Mouse (Mus musculus): ENCODE data around the gene Zfp292. TPM values are rescaled to one million over a fixed set of nuclear protein-coding genes. Genes with fewer than 3 reads are reported as not detected.

Zfp292 gene
- total and polyA plus RNA-seq, 2 experiments from 2014 or later: 15.6 to 22.6 TPM

DNA sequence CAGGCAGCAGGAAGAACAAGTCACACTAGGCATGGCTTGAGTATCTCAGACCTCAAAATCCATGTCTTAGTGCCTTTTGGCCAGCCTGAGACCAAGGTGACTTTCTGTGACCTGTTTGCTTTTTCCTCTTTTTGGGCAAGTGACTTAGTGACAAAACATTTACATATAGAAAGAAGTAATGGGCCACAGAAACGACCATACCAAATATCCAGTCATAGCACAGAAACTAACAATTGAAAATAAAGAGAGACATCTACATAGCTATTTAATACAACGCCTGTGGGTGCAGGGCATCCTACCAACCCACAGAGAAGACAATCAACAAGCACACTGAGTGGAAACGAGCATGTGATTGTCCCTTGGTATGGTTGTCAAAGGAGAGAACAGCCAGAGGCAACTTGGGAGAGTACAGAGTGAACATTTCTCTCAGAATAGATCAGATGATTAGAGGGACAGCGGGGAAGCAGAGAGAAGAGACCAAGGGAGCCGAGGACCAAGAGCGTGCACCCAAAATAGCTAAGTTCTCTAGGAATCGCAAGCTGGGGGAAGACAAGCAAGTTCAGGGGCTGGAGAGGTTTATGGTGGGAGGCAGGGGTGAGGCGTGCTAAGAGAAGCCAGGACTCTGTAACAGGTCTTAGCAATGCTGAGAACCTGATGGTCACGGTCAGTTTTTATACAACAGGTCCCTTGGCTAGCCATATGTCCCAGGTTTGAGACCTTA is 3.0 kb upstream of the Zfp292 start:
- no peak for DNase-seq (ENCODE audit: low spot score)
- no peaks in the 10 kb centered on the region for H3K36me3 ChIP-seq (ENCODE audit: insufficient read depth, low read length)
- H3K9ac ChIP-seq (replicated peaks; ENCODE audit: low read length): no peak overlapping the region; the same call in 1 of the 2 replicates
- TF ChIP-seq CTCF (IDR thresholded peaks at IDR 0.05; ENCODE audit: low read depth): no peak
- H3K27ac ChIP-seq: no peak overlapping the region
- no peaks in the 10 kb centered on the region for H3K9me3 ChIP-seq (ENCODE audit: low read length)
- H3K4me2 ChIP-seq (ENCODE audit: low read depth, low read length): peak overlapping the region; percentile 67
- 50% methylated on average over 9 of the region's 9 CpGs for WGBS
- no peak for ATAC-seq
- H3K4me1 ChIP-seq (ENCODE audit: insufficient read depth, low read length): peaks cover 10% of the 10 kb centered on the region; the same call in 1 of the 2 replicates
- H3K27me3 ChIP-seq (ENCODE audit: insufficient read depth, low read length): no peaks in the 10 kb centered on the region
- peak overlapping the region; percentile 52; the same call in 1 of the 2 replicates for H3K4me3 ChIP-seq (ENCODE audit: low read length)

- TF ChIP-seq CTCF (IDR thresholded peaks at IDR 0.05; ENCODE audit: low read depth): no peak
- Histone ChIP-seq H3K9ac (replicated peaks; ENCODE audit: low read length) (peak overlapping the region; percentile 98), H3K36me3 (ENCODE audit: insufficient read depth, low read length) (no peaks in the 10 kb centered on the region), H3K27ac (peak overlapping the region; percentile 99), H3K9me3 (ENCODE audit: low read length) (no peaks in the 10 kb centered on the region), H3K27me3 (ENCODE audit: insufficient read depth, low read length) (no peaks in the 10 kb centered on the region), H3K4me2 (ENCODE audit: low read depth, low read length) (peak overlapping the region; percentile 69), H3K4me3 (ENCODE audit: low read length) (peak overlapping the region; percentile 74), H3K4me1 (ENCODE audit: insufficient read depth, low read length) (peaks cover 11% of the 10 kb centered on the region; the same call in 1 of the 2 replicates)
- 33% methylated on average over 16 of the region's 16 CpGs for WGBS
- DNase-seq (ENCODE audit: low spot score) (no peak), ATAC-seq (no peak)
Measured at GRCm38 (mm10) chr4:34883366-34884029, 738 bp upstream of the Zfp292 start.

DNA sequence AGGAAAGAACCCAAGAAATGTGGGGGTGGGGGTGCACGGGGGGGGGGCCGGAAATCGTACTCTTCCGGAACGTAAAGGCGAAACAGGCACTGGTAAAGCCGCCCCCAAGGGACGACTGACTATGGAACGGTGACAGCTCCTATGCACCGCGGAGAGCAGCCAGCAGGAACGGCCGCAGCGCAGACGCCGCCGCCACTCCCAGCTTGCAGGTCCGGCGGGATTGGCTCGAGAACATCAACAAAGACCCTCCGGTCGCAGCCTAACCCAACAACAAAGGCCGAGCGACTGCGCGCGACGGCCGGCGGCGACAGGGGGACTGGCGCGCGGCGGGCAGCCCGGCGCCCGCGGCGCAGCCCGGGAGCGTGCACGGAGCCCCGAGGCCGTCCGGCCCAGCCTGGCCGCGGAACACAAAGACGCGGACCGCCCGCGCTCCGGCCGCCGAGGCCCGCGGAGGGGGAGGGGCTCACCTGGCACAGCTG is 430 bp downstream of the Zfp292 start:
- Histone ChIP-seq H3K4me3 (ENCODE audit: low read length) (peak overlapping the region; percentile 74), H3K4me2 (ENCODE audit: low read depth, low read length) (peak overlapping the region; percentile 69), H3K9ac (replicated peaks; ENCODE audit: low read length) (peak overlapping the region; percentile 98), H3K27me3 (ENCODE audit: insufficient read depth, low read length) (no peaks in the 10 kb centered on the region), H3K4me1 (ENCODE audit: insufficient read depth, low read length) (peaks cover 11% of the 10 kb centered on the region; the same call in 1 of the 2 replicates), H3K27ac (peak overlapping the region; percentile 99), H3K9me3 (ENCODE audit: low read length) (no peaks in the 10 kb centered on the region), H3K36me3 (ENCODE audit: insufficient read depth, low read length) (no peaks in the 10 kb centered on the region)
- no peak for TF ChIP-seq CTCF (IDR thresholded peaks at IDR 0.05; ENCODE audit: low read depth)
- DNase-seq (ENCODE audit: low spot score) (peak; percentile 79), ATAC-seq (peak; percentile 70)
- 2% methylated on average over 40 of the region's 58 CpGs for WGBS

DNA sequence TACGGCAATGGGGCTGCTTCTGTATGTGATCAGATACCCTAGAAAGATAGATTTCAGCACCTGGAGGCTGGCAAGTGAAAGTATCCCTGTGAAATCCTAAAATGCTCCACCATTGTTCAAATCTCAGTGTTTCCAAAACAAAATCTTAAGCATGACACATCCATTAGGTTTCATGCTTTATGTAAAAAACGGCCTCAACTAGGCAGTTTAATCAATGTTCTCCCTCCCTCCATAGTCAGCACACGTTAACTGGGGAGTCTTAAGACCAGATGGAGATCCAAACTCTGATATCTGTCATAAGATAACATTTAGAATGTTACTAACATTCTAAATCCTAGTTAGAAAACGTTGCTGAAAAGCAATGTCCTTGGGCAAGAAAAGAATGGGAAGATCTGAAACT is 909 bp downstream of the Zfp292 start:
- peak overlapping the region; percentile 98 for H3K9ac ChIP-seq (replicated peaks; ENCODE audit: low read length)
- H3K4me1 ChIP-seq (ENCODE audit: insufficient read depth, low read length): peaks cover 11% of the 10 kb centered on the region; the same call in 1 of the 2 replicates
- 6% methylated on average over 4 of the region's 4 CpGs for WGBS
- TF ChIP-seq CTCF (IDR thresholded peaks at IDR 0.05; ENCODE audit: low read depth): no peak
- no peaks in the 10 kb centered on the region for H3K36me3 ChIP-seq (ENCODE audit: insufficient read depth, low read length)
- H3K4me2 ChIP-seq (ENCODE audit: low read depth, low read length): peak overlapping the region; percentile 69
- peak overlapping the region; percentile 74 for H3K4me3 ChIP-seq (ENCODE audit: low read length)
- H3K9me3 ChIP-seq (ENCODE audit: low read length): no peaks in the 10 kb centered on the region
- H3K27ac ChIP-seq: peak overlapping the region; percentile 99
- DNase-seq (ENCODE audit: low spot score): no peak
- ATAC-seq: no peak
- no peaks in the 10 kb centered on the region for H3K27me3 ChIP-seq (ENCODE audit: insufficient read depth, low read length)

GRCm38 (mm10) chr4:34880921-34881650 is 1.7 kb downstream of the Zfp292 start:
- DNase-seq (ENCODE audit: low spot score): no peak
- ATAC-seq: no peak
- H3K9me3 ChIP-seq (ENCODE audit: low read length): no peaks in the 10 kb centered on the region
- 84% methylated on average over 10 of the region's 10 CpGs for WGBS
- H3K27ac ChIP-seq: no peak overlapping the region
- H3K36me3 ChIP-seq (ENCODE audit: insufficient read depth, low read length): no peaks in the 10 kb centered on the region
- peak overlapping the region; percentile 98; the same call in 1 of the 2 replicates for H3K9ac ChIP-seq (replicated peaks; ENCODE audit: low read length)
- H3K4me2 ChIP-seq (ENCODE audit: low read depth, low read length): peak overlapping the region; percentile 69
- H3K4me3 ChIP-seq (ENCODE audit: low read length): peak overlapping the region; percentile 74
- TF ChIP-seq CTCF (IDR thresholded peaks at IDR 0.05; ENCODE audit: low read depth): no peak
- H3K27me3 ChIP-seq (ENCODE audit: insufficient read depth, low read length): no peaks in the 10 kb centered on the region
- peaks cover 11% of the 10 kb centered on the region; the same call in 1 of the 2 replicates for H3K4me1 ChIP-seq (ENCODE audit: insufficient read depth, low read length)

DNA sequence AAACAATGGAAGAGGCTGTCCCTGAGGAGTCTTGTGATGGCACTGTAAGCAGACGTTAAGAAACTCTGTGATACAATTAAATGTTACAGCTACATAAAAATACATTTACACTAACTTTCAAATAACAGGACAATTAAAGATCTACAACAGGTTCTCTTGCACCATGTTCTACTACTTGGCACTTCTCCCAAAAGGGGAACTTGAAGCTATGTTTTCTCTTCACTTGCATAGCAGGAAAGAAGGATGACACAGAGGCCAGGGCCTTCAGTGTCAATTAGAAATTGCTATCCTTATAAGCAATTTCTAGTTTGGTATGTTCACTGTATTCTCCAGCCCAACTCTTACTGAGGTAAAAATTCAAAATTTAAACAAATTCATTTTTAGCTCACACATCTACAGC is 8.5 kb downstream of the Zfp292 start:
- no peaks in the 10 kb centered on the region for H3K4me1 ChIP-seq (ENCODE audit: insufficient read depth, low read length)
- no peak overlapping the region for H3K9ac ChIP-seq (replicated peaks; ENCODE audit: low read length)
- DNase-seq (ENCODE audit: low spot score) (no peak), ATAC-seq (no peak)
- H3K9me3 ChIP-seq (ENCODE audit: low read length): no peaks in the 10 kb centered on the region
- H3K4me3 ChIP-seq (ENCODE audit: low read length): no peak overlapping the region
- 42% methylated on average over 1 of the region's 1 CpGs for WGBS
- no peak overlapping the region for H3K4me2 ChIP-seq (ENCODE audit: low read depth, low read length)
- H3K27ac ChIP-seq: no peak overlapping the region
- no peak for TF ChIP-seq CTCF (IDR thresholded peaks at IDR 0.05; ENCODE audit: low read depth)
- no peaks in the 10 kb centered on the region for H3K27me3 ChIP-seq (ENCODE audit: insufficient read depth, low read length)
- H3K36me3 ChIP-seq (ENCODE audit: insufficient read depth, low read length): no peaks in the 10 kb centered on the region
